Mouse (Mus musculus): ENCODE measurements at regions not wholly inside any gene's neighbourhood (a gene's known extent, or its start where the extent isn't known, plus 50 kb on each side); places are given as distances from the start of the nearest gene placed in this dataset.

- TF ChIP-seq CTCF (IDR thresholded peaks at IDR 0.05; ENCODE audit: borderline replicate concordance, insufficient read depth, low read length), result no peak
- TF ChIP-seq POLR2A (IDR thresholded peaks at IDR 0.05; ENCODE audit: low read depth, low read length), result no peak
- H3K4me1 ChIP-seq (ENCODE audit: control insufficient read depth, insufficient read depth, low read length), result 0 out of 2 replicates have a peak, but pooled peaks cover 2% of the 10 kb centered on the region
- H3K27ac ChIP-seq (ENCODE audit: insufficient read depth, low read length), result no peak overlapping the region
- no peak overlapping the region for H3K4me3 ChIP-seq (ENCODE audit: insufficient read depth, low read length)
Observed at GRCm38 (mm10) chr2:167752805-167753556, 63.4 kb upstream of the Tmem189 start.

DNA sequence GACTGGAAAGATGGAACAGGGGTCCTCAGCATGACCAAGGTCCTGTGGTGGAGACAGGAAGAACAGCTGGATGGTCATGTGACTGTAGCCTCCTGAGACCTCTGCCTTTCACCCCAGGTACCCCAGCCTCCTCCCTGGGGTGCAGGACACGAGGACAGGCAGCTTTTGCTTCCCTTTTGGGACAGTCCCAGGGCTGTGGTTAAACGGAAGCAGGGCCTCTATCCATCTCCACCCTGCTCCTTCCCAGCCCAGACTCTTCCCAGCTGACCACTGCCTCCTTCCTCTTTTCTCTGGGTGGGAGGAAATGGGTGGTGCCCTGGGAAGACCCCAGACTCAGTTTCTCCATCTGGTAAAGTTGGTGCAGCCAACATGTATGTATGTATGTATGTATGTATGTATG lies 62.0 kb upstream of the Tmem189 start:
- TF ChIP-seq CTCF (IDR thresholded peaks at IDR 0.05; ENCODE audit: borderline replicate concordance, insufficient read depth, low read length) (no peak), POLR2A (IDR thresholded peaks at IDR 0.05; ENCODE audit: low read depth, low read length) (no peak)
- Histone ChIP-seq H3K27ac (ENCODE audit: insufficient read depth, low read length) (no peak overlapping the region), H3K4me3 (ENCODE audit: insufficient read depth, low read length) (no peak overlapping the region), H3K4me1 (ENCODE audit: control insufficient read depth, insufficient read depth, low read length) (0 out of 2 replicates have a peak, but pooled peaks cover 2% of the 10 kb centered on the region)

DNA sequence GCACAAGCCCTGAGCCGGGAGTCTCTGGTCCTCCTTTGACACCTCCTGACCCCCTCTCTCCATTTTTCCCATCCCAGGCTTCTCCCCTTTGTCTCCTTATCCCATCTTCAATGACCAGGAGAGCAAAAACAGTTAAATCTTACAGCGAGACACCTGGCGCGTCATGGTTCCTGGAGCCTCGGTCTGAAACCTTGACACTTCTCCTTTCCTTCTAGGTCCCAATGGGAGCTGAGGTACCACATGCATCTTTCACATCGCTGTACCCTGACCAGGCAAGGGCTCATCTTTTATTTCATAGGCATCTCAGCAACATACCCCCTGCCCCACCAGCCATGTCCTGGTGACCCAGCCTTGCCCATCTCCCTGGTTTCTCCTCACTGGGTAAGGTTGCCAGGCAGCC lies 58.7 kb upstream of the Tmem189 start:
- peaks cover 4% of the 10 kb centered on the region; the same call in 1 of the 2 replicates for H3K4me1 ChIP-seq (ENCODE audit: control insufficient read depth, insufficient read depth, low read length)
- no peak overlapping the region for H3K4me3 ChIP-seq (ENCODE audit: insufficient read depth, low read length)
- TF ChIP-seq POLR2A (IDR thresholded peaks at IDR 0.05; ENCODE audit: low read depth, low read length) (no peak), CTCF (IDR thresholded peaks at IDR 0.05; ENCODE audit: borderline replicate concordance, insufficient read depth, low read length) (no peak)
- no peak overlapping the region for H3K27ac ChIP-seq (ENCODE audit: insufficient read depth, low read length)

GRCm38 (mm10) chr2:167747164-167747843 lies 57.7 kb upstream of the Tmem189 start:
- Histone ChIP-seq H3K4me3 (ENCODE audit: insufficient read depth, low read length) (no peak overlapping the region), H3K4me1 (ENCODE audit: control insufficient read depth, insufficient read depth, low read length) (peaks cover 2% of the 10 kb centered on the region; the same call in 1 of the 2 replicates), H3K27ac (ENCODE audit: insufficient read depth, low read length) (no peak overlapping the region)
- no peak for TF ChIP-seq POLR2A (IDR thresholded peaks at IDR 0.05; ENCODE audit: low read depth, low read length)
- no peak for TF ChIP-seq CTCF (IDR thresholded peaks at IDR 0.05; ENCODE audit: borderline replicate concordance, insufficient read depth, low read length)

- Histone ChIP-seq H3K27ac (ENCODE audit: insufficient read depth, low read length) (no peak overlapping the region), H3K4me3 (ENCODE audit: insufficient read depth, low read length) (no peak overlapping the region), H3K4me1 (ENCODE audit: control insufficient read depth, insufficient read depth, low read length) (peaks cover 2% of the 10 kb centered on the region; the same call in 1 of the 2 replicates)
- no peak for TF ChIP-seq POLR2A (IDR thresholded peaks at IDR 0.05; ENCODE audit: low read depth, low read length)
- TF ChIP-seq CTCF (IDR thresholded peaks at IDR 0.05; ENCODE audit: borderline replicate concordance, insufficient read depth, low read length), result no peak
Observed at GRCm38 (mm10) chr2:167746344-167746743, 56.7 kb upstream of the Tmem189 start.

- TF ChIP-seq POLR2A (IDR thresholded peaks at IDR 0.05; ENCODE audit: low read depth, low read length), result no peak
- TF ChIP-seq CTCF (IDR thresholded peaks at IDR 0.05; ENCODE audit: borderline replicate concordance, insufficient read depth, low read length), result no peak
- no peak overlapping the region for H3K4me3 ChIP-seq (ENCODE audit: insufficient read depth, low read length)
- H3K27ac ChIP-seq (ENCODE audit: insufficient read depth, low read length), result no peak overlapping the region
- peaks cover 2% of the 10 kb centered on the region; the same call in 1 of the 2 replicates for H3K4me1 ChIP-seq (ENCODE audit: control insufficient read depth, insufficient read depth, low read length)
Observed at GRCm38 (mm10) chr2:167745409-167745808, 55.8 kb upstream of the Tmem189 start.

GRCm38 (mm10) chr2:167744080-167744479 lies 54.5 kb upstream of the Tmem189 start:
- Histone ChIP-seq H3K4me3 (ENCODE audit: insufficient read depth, low read length) (no peak overlapping the region), H3K27ac (ENCODE audit: insufficient read depth, low read length) (no peak overlapping the region), H3K4me1 (ENCODE audit: control insufficient read depth, insufficient read depth, low read length) (peaks cover 2% of the 10 kb centered on the region; the same call in 1 of the 2 replicates)
- TF ChIP-seq CTCF (IDR thresholded peaks at IDR 0.05; ENCODE audit: borderline replicate concordance, insufficient read depth, low read length), result no peak
- TF ChIP-seq POLR2A (IDR thresholded peaks at IDR 0.05; ENCODE audit: low read depth, low read length), result no peak

DNA sequence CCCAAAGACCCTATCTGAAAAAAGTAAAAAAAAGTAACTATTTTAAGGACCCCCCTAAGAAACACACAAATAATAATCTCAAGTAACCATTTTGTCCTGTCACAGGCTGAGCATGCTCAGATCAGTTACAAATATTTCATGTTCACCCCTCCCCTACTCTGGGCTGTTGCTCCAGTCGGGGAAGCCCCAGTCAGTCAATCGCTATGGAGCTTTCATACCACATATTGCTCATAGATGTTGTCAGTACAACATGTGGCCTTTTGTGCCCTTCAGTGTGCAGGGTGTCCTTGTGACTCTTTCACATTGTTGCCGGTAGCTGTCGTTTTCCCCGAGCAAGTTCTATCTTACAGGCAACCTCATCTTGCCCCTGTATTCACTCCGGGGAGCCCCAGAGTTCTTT lies 52.9 kb upstream of the Tmem189 start:
- H3K4me3 ChIP-seq (ENCODE audit: insufficient read depth, low read length), result no peak overlapping the region
- H3K4me1 ChIP-seq (ENCODE audit: control insufficient read depth, insufficient read depth, low read length), result peaks cover 5% of the 10 kb centered on the region
- TF ChIP-seq CTCF (IDR thresholded peaks at IDR 0.05; ENCODE audit: borderline replicate concordance, insufficient read depth, low read length) (no peak), POLR2A (IDR thresholded peaks at IDR 0.05; ENCODE audit: low read depth, low read length) (no peak)
- H3K27ac ChIP-seq (ENCODE audit: insufficient read depth, low read length), result no peak overlapping the region

DNA sequence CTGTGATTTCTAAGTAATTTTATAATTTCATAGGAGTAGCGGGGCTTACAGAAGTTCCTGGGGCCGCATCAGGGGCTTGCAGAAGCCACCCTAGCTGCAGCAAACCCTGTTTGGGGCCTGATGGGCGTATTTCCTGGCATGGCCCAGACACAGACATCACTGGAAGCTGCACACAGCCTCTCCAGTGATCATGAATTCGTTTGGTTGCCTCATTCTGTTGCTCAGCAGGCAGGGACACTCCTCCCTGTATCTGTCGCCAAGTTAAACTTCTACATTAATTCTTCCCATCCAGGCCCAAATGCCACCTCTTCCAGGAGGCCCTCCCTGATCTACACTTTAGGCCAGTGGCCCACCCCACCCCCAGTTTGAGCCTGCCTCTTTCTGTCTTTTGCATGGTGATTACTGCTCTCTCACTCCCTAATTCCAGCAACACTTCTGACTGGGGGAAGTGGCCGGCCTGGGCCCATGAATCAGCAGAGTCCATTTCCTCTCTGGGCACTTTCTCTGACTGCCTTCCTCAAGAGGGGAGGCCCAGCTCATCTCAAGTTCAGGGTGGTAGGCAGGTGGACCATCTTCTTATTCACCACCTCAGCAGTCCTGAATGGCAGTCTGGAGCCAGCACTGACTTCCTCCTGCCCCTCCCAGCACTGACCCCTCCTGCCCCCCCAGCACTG lies 51.0 kb upstream of the Tmem189 start:
- peaks cover 5% of the 10 kb centered on the region for H3K4me1 ChIP-seq (ENCODE audit: control insufficient read depth, insufficient read depth, low read length)
- H3K27ac ChIP-seq (ENCODE audit: insufficient read depth, low read length), result peak overlapping the region; percentile 63
- TF ChIP-seq POLR2A (IDR thresholded peaks at IDR 0.05; ENCODE audit: low read depth, low read length), result 0 out of 2 replicates have a peak, but pooled peaks have one; percentile 22
- TF ChIP-seq CTCF (IDR thresholded peaks at IDR 0.05; ENCODE audit: borderline replicate concordance, insufficient read depth, low read length), result no peak
- no peak overlapping the region for H3K4me3 ChIP-seq (ENCODE audit: insufficient read depth, low read length)
